Mouse (Mus musculus) stomach, embryonic 15.5 days (tissue): Measurements from ENCODE around the gene Rps11. TPM values are rescaled to one million over a fixed set of nuclear protein-coding genes. Genes with fewer than 3 reads are reported as not detected.

Experiments
- ATAC-seq: fragments of 200-750 bp; cut with Nextera tagmentation; 2 replicates; pipeline ENCODE4 v1.8.0; 2017; ENCODE audit warnings: low read depth, moderate number of reproducible peaks, moderate TSS enrichment; ENCODE audit not compliant: insufficient read depth, low FRiP score
- H3K27ac ChIP-seq: fragments of 300-500 bp; sonication (generic); 2 replicates; pipeline ENCODE4 v1.5.1; 2015; ENCODE audit warnings: mild to moderate bottlenecking, inconsistent platforms
- H3K27me3 ChIP-seq: fragments of 300-500 bp; sonication (generic); replicated peaks from 2 replicates; pipeline ENCODE4 v1.6.1; 2015; ENCODE audit warnings: inconsistent platforms
- H3K36me3 ChIP-seq: fragments of 300-500 bp; sonication (generic); 2 replicates; pipeline ENCODE4 v1.6.1; 2015; ENCODE audit warnings: inconsistent platforms
- H3K4me1 ChIP-seq: fragments of 300-500 bp; sonication (generic); 2 replicates; pipeline ENCODE4 v1.6.1; 2015; ENCODE audit warnings: inconsistent platforms
- H3K4me2 ChIP-seq: fragments of 300-500 bp; sonication (generic); 2 replicates; pipeline ENCODE4 v1.6.1; 2015; ENCODE audit warnings: mild to moderate bottlenecking, inconsistent platforms
- H3K4me3 ChIP-seq: fragments of 300-500 bp; sonication (generic); replicated peaks from 2 replicates; pipeline ENCODE4 v1.5.1; 2015; ENCODE audit warnings: inconsistent platforms
- H3K9ac ChIP-seq: fragments of 300-500 bp; sonication (generic); 2 replicates; pipeline ENCODE4 v1.6.1; 2015; ENCODE audit warnings: inconsistent platforms
- H3K9me3 ChIP-seq: fragments of 300-500 bp; sonication (generic); 2 replicates; pipeline ENCODE4 v1.6.1; 2016; ENCODE audit warnings: inconsistent platforms
- WGBS: fragments of 180-500 bp; shearing (Covaris S2); methylation state at CpG from one replicate; pipeline ENCODE4 v1.1.7; 2015; 5-methylcytosine and 5-hydroxymethylcytosine counted together
- polyA plus RNA-seq: library from polyadenylated mRNA; unstranded; fragments of >200 nt; fragmentation: Nextera tagmentation; extraction: Ambion mirVana; gene quantifications from 2 replicates; pipeline ENCODE4 v1.2.1, GENCODE M21; 2015

The Rps11 gene
- polyA plus RNA-seq, 1 experiment from 2014 or later, result 1,420 TPM

- WGBS, result 69% methylated on average over 8 of the region's 8 CpGs
- Histone ChIP-seq H3K9me3 (no peaks in the 10 kb centered on the region), H3K27ac (no peak overlapping the region), H3K4me1 (no peaks in the 10 kb centered on the region), H3K4me3 (no peak overlapping the region), H3K27me3 (no peaks in the 10 kb centered on the region), H3K9ac (no peak overlapping the region), H3K36me3 (0 out of 2 replicates have a peak, but pooled peaks cover 25% of the 10 kb centered on the region), H3K4me2 (no peak overlapping the region)
- ATAC-seq, result no peak
These were observed 15.9 kb upstream of the Rps11 start for GRCm38 (mm10) chr7:45139904-45140723.

GRCm38 (mm10) chr7:45138403-45138802 is 14.2 kb upstream of the Rps11 start:
- H3K9ac ChIP-seq, result no peak overlapping the region
- no peak for ATAC-seq
- WGBS, result 92% methylated on average over 1 of the region's 1 CpGs

GRCm38 (mm10) chr7:45137171-45138006 is 13.2 kb upstream of the Rps11 start:
- ATAC-seq, result no peak
- Histone ChIP-seq H3K9ac (no peak overlapping the region), H3K4me2 (no peak overlapping the region), H3K27ac (no peak overlapping the region), H3K4me3 (no peak overlapping the region), H3K4me1 (peaks cover 6% of the 10 kb centered on the region), H3K9me3 (no peaks in the 10 kb centered on the region), H3K27me3 (no peaks in the 10 kb centered on the region), H3K36me3 (0 out of 2 replicates have a peak, but pooled peaks cover 8% of the 10 kb centered on the region)
- 64% methylated on average over 12 of the region's 12 CpGs for WGBS

More at GRCm38 (mm10) chr7:45138403-45138802, 14.2 kb upstream of the Rps11 start:
- 0 out of 2 replicates have a peak, but pooled peaks cover 17% of the 10 kb centered on the region for H3K36me3 ChIP-seq
- H3K4me2 ChIP-seq, result no peak overlapping the region
- no peaks in the 10 kb centered on the region for H3K27me3 ChIP-seq
- H3K4me3 ChIP-seq, result no peak overlapping the region
- H3K27ac ChIP-seq, result no peak overlapping the region
- peaks cover 6% of the 10 kb centered on the region for H3K4me1 ChIP-seq
- H3K9me3 ChIP-seq, result no peaks in the 10 kb centered on the region

GRCm38 (mm10) chr7:45135993-45136567 is 11.8 kb upstream of the Rps11 start, which contains the start of the genes Gm45713 and Flt3l:
Gene Gm45713 (minus strand): TSS chr7:45136231.
Gene Flt3l (minus strand): TSS chr7:45136432.
- no peaks in the 10 kb centered on the region for H3K9me3 ChIP-seq
- peak within 1 kb of the TSS; percentile 67 for H3K4me2 ChIP-seq
- peak; percentile 80 for ATAC-seq
- H3K4me1 ChIP-seq, result peaks cover 6% of the 10 kb centered on the region
- WGBS, result 2% methylated on average over 29 of the region's 29 CpGs
- H3K27ac ChIP-seq, result 0 out of 2 replicates have a peak within 1 kb of the TSS, but pooled peaks have one; percentile 45
- no peaks in the 10 kb centered on the region for H3K27me3 ChIP-seq
- peak within 1 kb of the TSS; percentile 40; the same call in 1 of the 2 replicates for H3K9ac ChIP-seq
- no peaks in the 10 kb centered on the region for H3K36me3 ChIP-seq
- peak within 1 kb of the TSS; percentile 68 for H3K4me3 ChIP-seq

GRCm38 (mm10) chr7:45135370-45135769 is 11.1 kb upstream of the Rps11 start:
- Histone ChIP-seq H3K4me2 (peak overlapping the region; percentile 67), H3K27me3 (no peaks in the 10 kb centered on the region), H3K9me3 (no peaks in the 10 kb centered on the region), H3K27ac (no peak overlapping the region), H3K9ac (0 out of 2 replicates have a peak overlapping the region, but pooled peaks have one; percentile 40), H3K4me3 (peak overlapping the region; percentile 68), H3K4me1 (peaks cover 6% of the 10 kb centered on the region), H3K36me3 (no peaks in the 10 kb centered on the region)
- WGBS, result 80% methylated on average over 3 of the region's 3 CpGs
- ATAC-seq, result no peak

GRCm38 (mm10) chr7:45134544-45135026 is 10.3 kb upstream of the Rps11 start:
- peaks cover 11% of the 10 kb centered on the region for H3K4me1 ChIP-seq
- 0 out of 2 replicates have a peak, but pooled peaks have one; percentile 23 for ATAC-seq
- H3K9me3 ChIP-seq, result no peaks in the 10 kb centered on the region
- H3K27ac ChIP-seq, result no peak overlapping the region
- no peaks in the 10 kb centered on the region for H3K27me3 ChIP-seq
- H3K9ac ChIP-seq, result no peak overlapping the region
- WGBS, result 11% methylated on average over 12 of the region's 12 CpGs
- no peaks in the 10 kb centered on the region for H3K36me3 ChIP-seq
- H3K4me2 ChIP-seq, result peak overlapping the region; percentile 23
- no peak overlapping the region; the same call in 1 of the 2 replicates for H3K4me3 ChIP-seq

GRCm38 (mm10) chr7:45133446-45134159 is 9.4 kb upstream of the Rps11 start:
- Histone ChIP-seq H3K27ac (no peak overlapping the region), H3K9me3 (no peaks in the 10 kb centered on the region), H3K27me3 (no peaks in the 10 kb centered on the region), H3K9ac (no peak overlapping the region), H3K4me3 (no peak overlapping the region), H3K36me3 (no peaks in the 10 kb centered on the region), H3K4me1 (peaks cover 16% of the 10 kb centered on the region), H3K4me2 (no peak overlapping the region)
- WGBS, result 73% methylated on average over 8 of the region's 8 CpGs
- ATAC-seq, result no peak

GRCm38 (mm10) chr7:45131850-45132249 is 7.6 kb upstream of the Rps11 start:
- Histone ChIP-seq H3K4me2 (no peak overlapping the region), H3K36me3 (peaks cover 4% of the 10 kb centered on the region), H3K27me3 (no peaks in the 10 kb centered on the region), H3K4me1 (peaks cover 24% of the 10 kb centered on the region), H3K27ac (no peak overlapping the region), H3K9ac (no peak overlapping the region), H3K4me3 (no peak overlapping the region), H3K9me3 (no peaks in the 10 kb centered on the region)
- WGBS, result 76% methylated on average over 11 of the region's 11 CpGs
- no peak for ATAC-seq

GRCm38 (mm10) chr7:45129776-45130512 is 5.7 kb upstream of the Rps11 start:
- Histone ChIP-seq H3K27me3 (no peaks in the 10 kb centered on the region), H3K36me3 (peaks cover 23% of the 10 kb centered on the region), H3K27ac (peak overlapping the region; percentile 83), H3K9me3 (no peaks in the 10 kb centered on the region), H3K9ac (peak overlapping the region; percentile 62; the same call in 1 of the 2 replicates), H3K4me3 (peak overlapping the region; percentile 74; the same call in 1 of the 2 replicates), H3K4me1 (peaks cover 42% of the 10 kb centered on the region), H3K4me2 (peak overlapping the region; percentile 75)
- 54% methylated on average over 15 of the region's 15 CpGs for WGBS
- ATAC-seq, result no peak

- Histone ChIP-seq H3K9ac (peak overlapping the region; percentile 62), H3K4me2 (peak overlapping the region; percentile 75), H3K4me1 (peaks cover 36% of the 10 kb centered on the region), H3K27me3 (no peaks in the 10 kb centered on the region), H3K36me3 (peaks cover 26% of the 10 kb centered on the region), H3K4me3 (peak overlapping the region; percentile 74), H3K27ac (peak overlapping the region; percentile 83), H3K9me3 (no peaks in the 10 kb centered on the region)
- peak; percentile 1; the same call in 1 of the 2 replicates for ATAC-seq
- 2% methylated on average over 17 of the region's 17 CpGs for WGBS
These were observed 5.1 kb upstream of the Rps11 start for GRCm38 (mm10) chr7:45129318-45129717.
